Mouse (Mus musculus): ENCODE measurements around the gene Ttc38.

- TF ChIP-seq CHD1 (IDR thresholded peaks at IDR 0.05; ENCODE audit: low read depth, low read length) (0 out of 2 replicates have a peak, but pooled peaks have one; percentile 45), UBTF (IDR thresholded peaks at IDR 0.05; ENCODE audit: borderline replicate concordance, insufficient read depth, low read depth, low read length) (0 out of 2 replicates have a peak, but pooled peaks have one; percentile 60), POLR2AphosphoS5 (IDR thresholded peaks at IDR 0.05; ENCODE audit: borderline replicate concordance, low read depth, low read length) (no peak), USF2 (IDR thresholded peaks at IDR 0.05; ENCODE audit: borderline replicate concordance in 1 of 2, insufficient read depth in 1 of 2, low read depth in 1 of 2, low read length in 2 of 2) (no peak), TCF12 (IDR thresholded peaks at IDR 0.05; ENCODE audit: low read depth, low read length) (peak; percentile 74), E2F4 (IDR thresholded peaks at IDR 0.05; ENCODE audit: borderline replicate concordance, low read depth, low read length) (no peak), ZC3H11A (IDR thresholded peaks at IDR 0.05; ENCODE audit: low read depth, low read length) (no peak)
Measured at GRCm38 (mm10) chr15:85811535-85812277, 20.4 kb upstream of the Ttc38 start, which contains the start of gene Cdpf1.
